Mouse (Mus musculus) cerebellum, postnatal 25 days (tissue): ENCODE results near the gene Evi5l.
"Not testable (repeated sequence)": the region's sequence is repeated elsewhere in the genome, so short reads cannot be mapped to it uniquely, and the experiment has no call there.

Source experiments
- DNase-seq, 2 experiments: peaks; one replicate each; pipeline ENCODE4 v3.0.0; 2021; ENCODE audit warnings: mixed read lengths in 2 of 2

The Evi5l gene

DNA sequence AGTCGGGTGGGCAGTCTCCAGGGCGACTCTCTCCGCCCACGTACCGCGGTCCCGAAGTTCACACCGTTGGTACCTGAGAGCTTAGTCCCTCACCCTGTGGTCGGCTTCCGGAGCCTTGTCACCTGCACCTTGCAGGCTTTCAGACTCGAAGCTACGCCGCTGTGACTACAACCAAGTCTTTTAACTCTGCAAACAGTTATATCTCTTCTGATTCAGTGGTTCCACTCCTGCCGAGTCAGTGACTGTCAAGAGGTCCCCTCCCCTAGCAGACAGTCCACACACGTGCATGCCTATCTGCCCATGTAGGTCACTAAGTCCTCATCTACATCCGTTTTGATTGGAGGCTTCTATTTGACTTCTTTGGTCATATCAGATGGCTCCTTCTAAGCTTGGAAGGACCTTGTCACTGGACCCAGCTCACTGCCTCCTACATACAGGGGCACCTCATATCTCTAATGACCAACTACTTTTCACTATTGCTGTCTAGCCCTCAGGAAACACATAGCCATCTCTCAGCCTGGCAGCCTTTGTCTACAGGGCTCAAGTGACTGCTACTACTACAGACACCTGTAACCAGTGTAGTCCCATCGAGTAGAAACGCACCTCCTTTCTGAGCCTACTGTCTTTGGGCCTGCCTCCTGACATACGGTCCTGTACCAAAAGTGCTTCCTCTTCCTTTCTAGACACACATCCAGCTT is 73.0 kb downstream of the Evi5l start:
- no peak for DNase-seq

DNA sequence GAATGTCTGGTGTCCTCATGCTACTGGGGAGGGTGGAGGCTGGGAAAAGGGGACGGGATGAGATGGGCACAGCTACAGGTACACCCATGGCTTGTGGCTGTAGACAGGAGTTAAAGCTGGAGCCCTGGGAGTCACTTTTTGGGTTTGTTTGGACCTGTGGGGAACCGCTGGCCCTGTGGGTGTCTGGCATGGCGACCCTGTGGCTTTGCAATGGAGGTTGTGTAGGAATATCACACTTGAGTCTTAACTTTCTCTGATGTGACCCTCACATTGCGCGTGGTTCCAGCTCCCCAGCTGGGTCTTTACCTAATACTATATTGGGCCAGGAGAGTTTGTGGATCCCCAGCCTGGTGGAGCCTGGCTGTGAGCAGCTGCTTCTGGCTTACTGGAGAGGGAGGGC is 78.7 kb downstream of the Evi5l start:
- DNase-seq: no peak

DNA sequence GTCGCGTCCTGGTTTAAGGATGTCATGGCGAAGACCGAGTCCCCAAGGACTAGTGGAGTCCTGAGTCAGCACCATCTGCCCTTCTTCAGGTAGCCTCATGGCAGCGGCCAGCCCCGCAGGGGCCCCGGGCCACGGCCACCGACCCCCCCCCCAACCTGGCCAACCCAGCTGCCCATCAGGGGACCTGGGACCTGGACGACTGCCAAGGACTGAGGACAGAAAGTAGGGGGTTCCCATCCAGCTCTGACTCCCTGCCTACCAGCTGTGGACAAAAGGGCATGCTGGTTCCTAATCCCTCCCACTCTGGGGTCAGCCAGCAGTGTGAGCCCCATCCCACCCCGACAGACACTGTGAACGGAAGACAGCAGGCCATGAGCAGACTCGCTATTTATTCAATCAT is 79.4 kb downstream of the Evi5l start:
- DNase-seq: peak in 1 of 2 experiments; percentile 40

DNA sequence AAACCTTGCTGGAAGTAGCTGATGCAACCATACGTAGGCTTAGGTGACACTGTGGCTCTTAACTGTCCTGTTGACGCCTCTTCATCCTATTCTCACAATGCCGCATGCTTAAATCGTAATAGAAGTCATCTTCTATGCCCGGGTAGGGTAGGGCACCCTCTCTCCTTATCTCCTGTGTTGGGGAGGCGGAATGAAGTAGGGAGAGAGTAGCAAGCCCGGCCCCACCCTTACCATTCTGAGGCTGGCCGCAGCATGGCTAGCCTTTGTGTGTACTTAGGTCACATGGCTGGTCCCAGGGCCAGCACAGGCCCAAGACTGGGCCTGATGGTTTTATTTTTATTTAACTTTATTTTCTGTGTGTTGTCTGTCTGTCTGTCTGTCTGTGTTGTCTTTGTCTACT is 80.9 kb downstream of the Evi5l start:
- no peak for DNase-seq

DNA sequence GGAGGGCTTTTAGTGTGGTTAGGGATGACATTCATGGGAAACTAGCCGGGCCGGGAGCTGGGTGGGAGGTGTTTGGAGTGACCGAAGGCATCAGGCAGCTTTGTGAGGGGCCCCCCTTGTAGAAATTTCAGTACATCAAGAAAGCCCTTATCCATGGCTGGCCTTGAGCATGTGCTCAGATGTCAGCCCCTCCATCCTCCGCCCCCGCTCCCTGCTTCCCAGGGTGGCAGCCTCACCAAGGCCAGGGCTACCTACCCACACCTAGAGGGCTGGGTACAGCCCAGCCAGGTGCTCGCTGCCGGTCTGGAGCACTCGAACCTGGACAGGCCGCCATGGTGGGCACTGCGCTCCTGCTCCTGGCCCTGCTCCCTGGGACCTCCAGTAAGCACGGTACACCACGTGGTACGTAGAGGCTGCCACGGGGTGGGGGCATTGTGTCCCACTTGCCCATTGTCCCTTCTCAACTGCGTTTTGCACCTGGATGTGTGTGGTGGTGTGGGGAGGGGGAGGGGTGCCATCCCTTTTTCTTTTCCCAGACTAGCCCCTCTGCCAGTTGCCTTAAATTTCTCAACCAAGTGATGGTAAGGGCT is 81.7 kb downstream of the Evi5l start, which contains the start of gene Tgfbr3l:
Gene Tgfbr3l (plus strand): TSS at position 264 of the 590 bp plus-strand sequence.
- no peak for DNase-seq

DNA sequence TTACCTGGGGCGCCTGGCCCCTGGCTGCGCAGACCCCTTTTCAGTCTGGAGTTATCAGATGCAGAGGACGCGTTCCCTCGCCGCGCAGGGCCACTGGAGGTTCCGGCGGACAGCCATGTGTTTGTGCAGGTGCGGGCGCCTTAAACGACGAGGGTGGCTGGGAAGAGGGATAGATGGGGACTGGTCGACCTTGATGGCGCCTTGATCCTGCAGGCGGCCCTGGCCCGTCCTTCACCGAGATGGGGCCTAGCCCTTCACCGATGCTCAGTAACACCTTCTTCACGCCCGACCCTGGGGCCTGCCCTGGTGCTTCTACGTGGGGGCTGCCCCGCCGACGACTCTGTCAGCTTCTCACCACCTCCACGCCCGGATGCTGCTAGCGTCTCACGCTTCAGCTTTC is 82.8 kb downstream of the Evi5l start:
- peak in 1 of 2 experiments; percentile 19 for DNase-seq

DNA sequence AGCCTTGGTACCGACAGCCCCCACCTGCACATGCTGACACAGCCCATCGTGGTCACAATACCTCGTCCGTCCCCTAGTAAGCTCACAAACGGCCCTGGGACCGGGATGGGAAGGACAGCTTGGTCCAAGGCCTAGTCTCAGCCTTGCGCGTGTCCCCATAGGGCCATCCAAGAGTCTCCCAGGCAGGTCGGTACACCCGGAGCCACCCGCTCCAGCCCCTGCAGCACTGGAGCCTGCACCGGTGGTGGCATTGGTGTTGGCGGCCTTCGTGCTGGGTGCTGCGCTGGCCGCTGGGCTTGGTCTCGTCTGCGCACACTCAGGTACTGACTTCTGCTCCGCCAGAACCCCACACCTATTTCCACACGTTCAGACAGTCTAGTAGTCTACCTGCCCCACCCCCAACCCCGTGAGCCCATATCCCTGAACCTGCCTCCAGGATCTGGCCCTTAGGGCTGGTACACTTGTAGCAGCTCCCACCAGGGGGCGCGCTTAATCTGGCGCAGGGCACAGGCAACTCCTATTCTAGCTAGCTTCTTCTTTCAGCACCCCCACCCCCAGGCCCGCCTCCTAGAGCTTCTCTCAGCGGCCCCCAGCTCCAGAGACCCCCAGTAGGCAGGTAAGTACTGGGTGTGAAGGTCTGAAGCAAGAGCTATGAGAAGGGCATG is 84.1 kb downstream of the Evi5l start:
- DNase-seq: peak; percentile 85 to 92

DNA sequence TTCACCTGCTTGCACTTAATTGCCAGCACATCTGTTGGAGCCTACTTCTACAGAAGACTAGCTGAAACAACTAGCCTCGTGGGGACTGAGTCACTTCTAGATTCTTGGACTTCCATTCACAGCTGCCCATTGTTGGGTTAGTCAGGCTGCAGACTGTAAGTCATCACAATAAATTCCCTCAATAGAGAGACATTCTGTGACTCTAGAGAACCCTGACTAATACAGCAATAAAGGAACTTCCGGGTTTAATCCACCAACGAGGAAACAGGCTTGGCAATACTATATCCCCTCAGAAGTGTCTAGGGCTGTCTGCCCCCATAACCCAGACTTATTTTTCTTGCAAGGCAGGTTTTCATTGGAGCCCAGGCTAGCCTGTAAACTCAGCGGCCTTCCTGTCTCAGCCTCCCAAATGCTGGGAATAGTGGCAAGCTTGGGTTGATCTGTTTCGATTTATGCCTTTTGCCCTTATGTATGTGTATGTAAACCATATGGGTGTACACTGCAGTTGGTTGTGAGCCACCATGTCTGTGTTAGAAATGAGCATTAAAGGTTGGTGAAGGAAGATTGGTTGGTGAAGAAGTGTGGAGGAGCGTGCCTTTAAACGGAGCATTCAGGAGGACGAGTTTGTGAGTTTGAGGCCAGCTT is 85.9 kb downstream of the Evi5l start:
- DNase-seq: peak in 1 of 2 experiments; percentile 6

DNA sequence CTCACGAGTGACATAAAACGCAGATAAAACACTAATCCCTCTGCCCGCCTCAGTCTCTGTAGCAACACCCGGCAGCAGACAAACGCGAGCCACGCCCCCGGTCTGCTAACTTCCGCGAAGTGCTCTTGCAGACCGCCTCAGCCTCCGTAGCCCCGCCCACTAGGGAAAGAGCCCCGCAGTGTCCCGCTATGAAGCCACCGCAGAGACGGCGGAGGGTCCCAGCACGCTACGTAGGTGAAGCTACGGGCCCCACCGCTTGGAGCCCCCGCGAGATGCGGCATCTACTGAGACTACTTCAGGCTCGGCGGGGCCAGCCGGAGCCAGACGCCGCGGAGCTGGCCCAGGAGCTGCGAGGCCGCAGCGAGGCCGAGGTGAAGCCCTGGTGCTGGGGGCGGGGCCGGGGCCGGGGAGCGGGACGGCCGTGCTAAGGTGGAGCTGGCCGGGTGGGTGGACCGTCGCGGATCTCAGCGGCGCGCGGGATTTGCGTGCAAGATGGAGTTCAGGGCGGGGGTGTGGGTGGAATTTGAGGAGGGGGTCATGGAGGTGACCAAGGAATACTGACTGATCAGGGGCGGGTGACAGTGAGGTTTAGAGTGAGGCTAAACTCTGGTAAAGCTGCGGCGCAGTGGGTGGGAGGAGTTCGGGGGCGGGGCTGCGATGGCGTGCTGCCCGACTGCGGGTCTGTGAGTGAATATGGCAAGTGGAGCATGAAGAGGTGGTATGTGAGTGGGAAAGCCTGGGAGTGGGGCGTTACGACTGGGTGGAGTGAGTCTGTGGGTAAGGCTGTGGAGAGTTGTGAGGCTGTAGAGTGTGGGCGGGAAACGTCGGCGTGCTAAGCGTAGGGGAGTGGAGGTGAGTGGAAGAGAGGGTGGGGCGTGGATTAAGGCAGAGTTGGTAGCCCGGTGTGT is 86.8 kb downstream of the Evi5l start, which contains the start of gene Snapc2:
Gene Snapc2 (plus strand): TSS at position 147 of the 908 bp plus-strand sequence.
- DNase-seq: peak; percentile 95 to 97

DNA sequence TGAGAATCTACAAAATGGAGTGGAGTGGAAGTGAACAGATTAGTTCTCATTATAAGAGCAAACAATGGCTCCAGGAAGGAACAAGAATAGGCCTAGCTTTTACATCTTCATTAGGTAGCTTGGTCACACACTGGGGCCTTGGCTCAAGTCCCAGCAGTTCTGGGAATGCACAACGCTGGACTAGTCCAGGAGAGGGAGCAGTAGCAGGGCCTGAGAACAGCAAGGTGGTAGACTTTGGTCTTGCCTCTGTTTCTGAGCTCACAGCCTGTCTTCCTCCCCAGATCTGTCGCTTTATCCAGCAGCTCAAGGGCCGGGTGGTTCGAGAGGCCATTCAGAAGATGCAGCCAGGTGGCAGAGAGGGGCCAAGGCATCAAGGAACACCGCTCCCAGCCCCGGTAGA is 87.6 kb downstream of the Evi5l start:
- DNase-seq: peak; percentile 77 to 90

DNA sequence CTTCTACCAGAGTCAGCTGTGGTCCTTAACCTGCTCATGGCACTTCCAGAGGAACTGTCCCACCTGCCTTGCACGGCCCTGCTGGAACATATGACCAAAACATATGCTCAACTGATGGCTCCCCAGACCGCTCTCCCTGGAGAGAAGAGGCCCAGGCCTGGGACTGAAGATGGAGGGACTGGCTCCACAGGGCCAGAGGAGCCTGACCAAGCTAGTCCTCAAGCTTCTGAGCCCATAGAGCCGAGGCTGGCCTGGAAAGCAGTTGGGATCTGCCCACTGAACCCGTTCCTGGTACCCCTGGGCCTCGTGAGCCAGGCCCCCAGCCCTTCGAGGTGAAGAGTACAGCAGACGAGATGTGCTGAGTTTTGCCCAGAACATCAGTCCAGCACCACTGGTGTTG is 89.1 kb downstream of the Evi5l start:
- not testable (repeated sequence) for DNase-seq

DNA sequence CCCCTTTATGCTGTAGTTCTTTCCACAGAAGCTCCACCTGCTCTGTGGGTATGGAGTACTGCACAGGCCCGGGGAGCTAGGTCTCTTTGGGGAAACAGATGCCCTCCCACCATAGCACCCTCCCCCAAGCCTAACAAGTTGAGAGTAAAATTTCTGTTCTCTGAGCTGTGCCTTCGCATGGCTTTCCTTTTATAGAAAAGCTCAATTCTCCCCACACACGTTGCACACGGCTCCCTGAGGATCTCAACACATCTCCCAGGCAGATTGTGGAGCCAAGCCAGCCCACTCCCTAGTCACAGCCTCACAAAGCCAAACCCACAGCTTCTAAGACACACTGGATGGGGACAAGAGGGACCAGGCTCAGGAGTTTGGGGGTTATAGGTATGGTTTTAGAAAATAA is 90.5 kb downstream of the Evi5l start:
- peak in 1 of 2 experiments; percentile 4 for DNase-seq

DNA sequence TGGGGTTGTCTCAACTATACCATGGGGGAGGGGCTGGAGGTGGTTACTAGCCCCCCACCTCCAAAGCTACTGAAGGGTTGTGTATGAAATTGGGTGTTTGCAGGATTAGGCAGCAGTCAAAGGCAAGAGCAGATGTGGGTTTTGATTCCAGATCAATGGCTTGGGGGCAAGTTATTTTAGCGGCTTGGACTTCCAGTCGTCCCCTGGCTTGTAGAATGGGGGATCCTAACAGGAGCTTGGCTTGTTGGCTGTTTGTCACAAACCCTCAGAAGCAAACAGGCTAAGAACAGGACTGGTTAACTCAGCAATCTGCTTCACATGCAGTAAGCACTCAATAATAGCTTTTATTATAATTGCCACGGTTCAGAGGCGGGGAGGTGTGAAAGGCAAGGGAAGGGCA is 91.0 kb downstream of the Evi5l start:
- DNase-seq: peak in 1 of 2 experiments; percentile 2

DNA sequence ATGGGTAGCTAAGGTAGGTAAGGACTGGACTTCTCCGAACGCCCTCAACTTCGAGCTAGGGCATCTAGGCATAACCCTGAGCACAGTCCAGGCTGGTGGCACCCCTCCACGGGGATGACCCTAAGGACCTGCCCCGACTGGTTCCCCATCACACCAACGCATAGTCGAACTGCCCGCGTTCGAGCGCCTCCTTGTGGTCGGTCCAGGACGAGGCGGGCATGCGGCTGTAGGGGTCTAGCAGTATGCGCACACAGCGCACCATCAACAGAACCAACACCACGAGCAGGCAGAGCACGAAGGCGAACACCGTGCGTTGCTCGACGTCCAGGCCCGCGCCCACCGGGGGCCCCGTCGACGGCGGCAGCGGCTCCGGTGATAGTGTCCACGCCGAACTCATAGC is 91.9 kb downstream of the Evi5l start:
- DNase-seq: peak; percentile 64 to 78

DNA sequence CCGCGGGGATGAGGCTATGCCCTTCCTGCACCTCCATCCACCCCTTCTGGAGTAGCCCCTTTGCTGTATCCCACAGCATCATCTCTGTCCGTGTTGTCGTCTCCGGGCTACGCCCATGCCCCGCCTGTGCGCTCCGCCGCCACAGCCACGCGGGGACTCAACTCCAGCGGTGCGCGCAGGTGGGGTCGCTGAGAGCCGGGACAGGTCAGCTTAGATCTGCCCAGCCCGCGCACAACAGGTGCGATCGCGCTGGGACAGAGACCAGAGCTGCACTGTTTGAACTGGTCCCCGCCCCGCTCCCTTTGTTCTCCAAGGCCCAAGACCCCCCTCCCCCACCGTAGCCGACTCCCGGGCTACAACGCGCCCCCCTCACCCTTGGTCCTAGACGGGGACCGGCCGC is 92.3 kb downstream of the Evi5l start:
- peak in 1 of 2 experiments; percentile 42 for DNase-seq

DNA sequence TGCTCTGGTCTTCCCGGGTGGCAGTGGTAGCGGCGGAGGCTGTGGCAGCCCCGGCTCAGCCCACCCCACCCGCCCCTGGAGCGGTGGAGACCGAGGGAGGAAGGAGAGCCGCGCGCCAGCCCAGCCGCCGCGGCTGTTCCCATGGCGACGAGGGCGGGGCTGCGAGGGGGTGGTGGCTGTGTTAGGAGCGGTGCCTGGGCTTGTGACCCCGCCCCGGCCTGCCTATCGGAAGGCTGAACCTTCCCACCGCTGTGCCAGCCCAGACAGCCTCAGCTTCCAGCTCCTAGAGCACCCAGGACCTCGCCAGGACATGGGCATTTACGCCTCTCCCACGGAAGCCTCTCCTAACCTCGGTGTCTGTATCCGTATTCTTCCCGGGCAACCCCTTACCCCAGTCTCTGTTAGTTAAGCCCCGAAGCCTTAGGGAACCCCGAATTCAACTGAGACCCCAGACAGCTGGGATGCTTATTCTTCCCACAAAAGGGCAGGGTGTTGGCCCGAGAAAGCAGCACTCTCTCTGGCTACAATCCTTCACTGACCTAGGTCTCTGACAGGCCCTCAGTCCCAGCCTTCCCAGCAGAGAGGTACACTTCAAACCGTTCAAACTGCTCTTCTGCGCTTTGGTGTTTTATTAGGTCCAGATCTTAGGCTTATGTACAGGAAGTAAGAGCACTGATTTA is 92.9 kb downstream of the Evi5l start, which contains the start of gene Ctxn1:
Gene Ctxn1 (minus strand): TSS at position 150 of the 680 bp plus-strand sequence.
- DNase-seq: peak; percentile 71 to 87

DNA sequence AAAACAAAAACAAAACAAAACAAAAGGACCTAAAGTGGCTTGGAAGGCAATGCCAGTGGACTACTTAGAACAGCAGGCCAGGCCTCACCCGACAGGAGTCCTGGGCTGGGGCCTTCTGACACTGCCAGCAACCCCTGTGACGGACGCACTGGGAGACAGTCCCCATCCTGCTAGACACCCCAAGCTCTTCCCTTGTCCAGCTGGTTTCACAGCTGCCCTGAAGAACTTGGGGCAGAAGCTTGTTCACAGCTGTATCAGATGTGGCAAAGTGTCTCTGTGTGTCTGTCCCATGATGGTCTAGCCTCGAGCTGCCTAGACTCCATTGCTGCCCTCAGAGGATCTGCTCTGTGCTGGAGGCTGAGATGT is 93.4 kb downstream of the Evi5l start:
- DNase-seq: no peak
